Mouse (Mus musculus) heart, adult 18-20 months (tissue): ENCODE data around the gene Scin. TPM values are rescaled to one million over a fixed set of nuclear protein-coding genes. Genes with fewer than 3 reads are reported as not detected.
A peak's percentile ranks its signal among the peaks of the same experiment; 100 is the strongest.
"Not testable (repeated sequence)": the region's sequence is repeated elsewhere in the genome, so short reads cannot be mapped to it uniquely, and the experiment has no call there.

Experiments
- DNase-seq, 2 experiments: peaks; one replicate each; pipeline ENCODE4 v3.0.0; 2021 to 2022; ENCODE audit warnings: mixed read lengths in 1 of 2
- long read RNA-seq, 2 experiments: library from polyadenylated mRNA; stranded (forward); transcript quantifications; one replicate each; pipeline ENCODE4 v2.0.0; 2021
- total RNA-seq, 2 experiments: library from RNA; stranded (reverse); gene quantifications; 2 replicates each; pipeline ENCODE4 v1.2.3; 2021

Gene Scin
- total RNA-seq = 1 to 10 TPM; 2.0 to 2.2 TPM
- long read RNA-seq, experiment 1, partial matches to known transcripts = 0 of 1 reads
- long read RNA-seq, experiment 1, other reads (novel, unspliced or antisense) = 1 of 1 reads
- long read RNA-seq, experiment 2 = 0 reads

DNA sequence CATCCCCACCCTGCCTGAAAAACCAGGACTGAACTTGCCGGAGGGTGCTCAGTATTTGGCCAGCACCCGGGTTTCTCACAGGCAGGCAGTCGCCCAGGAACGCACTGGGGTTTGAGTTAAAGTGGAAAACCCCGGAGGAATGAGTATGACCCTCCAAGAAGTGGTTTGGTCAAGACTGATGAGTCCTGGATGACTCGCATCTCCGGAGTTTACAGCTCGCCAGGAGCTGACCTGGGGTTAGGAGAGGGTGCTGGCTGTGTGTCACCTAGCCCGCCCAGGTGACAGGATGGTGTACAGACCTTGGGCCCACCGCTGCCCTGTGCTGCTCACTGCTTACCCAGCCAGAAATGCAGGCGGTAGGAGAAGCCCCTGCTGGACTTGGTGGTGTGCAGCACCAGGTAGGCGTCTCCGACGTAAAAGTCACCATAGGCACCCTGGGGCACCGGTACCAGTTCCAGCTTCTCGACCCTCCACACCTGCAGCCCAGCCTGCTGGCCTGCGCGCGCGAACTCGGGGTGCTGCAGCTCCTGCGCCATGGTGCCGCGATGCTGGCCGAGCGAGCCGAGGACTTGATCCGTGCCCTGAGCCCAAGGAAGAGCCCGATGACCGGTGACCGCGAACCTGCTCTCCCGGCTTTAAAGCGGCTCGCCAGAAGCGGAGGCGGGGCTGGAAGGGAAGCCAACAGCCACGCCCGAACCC, at the start of gene Scin:
Gene Scin, minus strand, starts transcription at position 656 of the 699 bp plus-strand sequence.
- DNase-seq = peak; percentile 11 to 31

DNA sequence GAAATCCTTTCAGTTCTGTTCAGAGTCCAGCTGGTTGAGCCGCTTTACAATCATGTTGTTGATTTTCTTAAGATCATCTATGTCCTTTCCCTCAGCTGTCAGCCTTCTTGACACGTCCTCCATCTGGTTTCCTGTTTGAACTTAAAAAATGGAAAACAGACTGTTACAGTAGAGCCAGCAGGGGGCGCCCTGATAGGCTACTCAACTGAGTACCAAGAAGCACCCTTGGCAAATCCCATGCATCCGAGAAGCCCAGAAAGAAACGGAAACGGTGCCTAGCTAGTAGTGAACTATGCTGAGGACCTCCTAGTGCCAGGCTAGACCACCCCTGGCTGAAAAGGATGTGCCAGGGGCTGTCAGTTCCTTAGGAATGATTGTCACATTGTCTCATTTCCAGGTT, 43.1 kb upstream of the Scin start:
- peak; percentile 24 to 58 for DNase-seq

DNA sequence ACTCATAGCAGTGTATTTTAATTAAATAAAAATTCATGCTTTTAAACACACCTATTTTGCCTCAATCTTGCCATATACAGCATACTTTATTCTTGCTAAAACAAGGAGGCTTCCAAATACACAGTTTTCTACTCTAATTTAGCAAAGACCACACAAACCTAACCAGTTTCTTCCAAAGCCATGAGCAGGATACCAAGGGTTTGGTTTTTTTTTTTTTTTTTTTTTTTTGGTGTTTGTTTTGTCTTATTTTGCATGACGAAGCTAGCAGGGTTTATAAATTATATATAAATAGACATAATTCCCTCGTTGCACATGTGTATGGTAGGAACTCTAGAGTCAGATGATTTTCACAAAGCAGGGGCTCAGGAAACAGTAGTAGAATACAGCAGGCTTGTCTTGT, 42.1 kb upstream of the Scin start:
- DNase-seq = no peak

DNA sequence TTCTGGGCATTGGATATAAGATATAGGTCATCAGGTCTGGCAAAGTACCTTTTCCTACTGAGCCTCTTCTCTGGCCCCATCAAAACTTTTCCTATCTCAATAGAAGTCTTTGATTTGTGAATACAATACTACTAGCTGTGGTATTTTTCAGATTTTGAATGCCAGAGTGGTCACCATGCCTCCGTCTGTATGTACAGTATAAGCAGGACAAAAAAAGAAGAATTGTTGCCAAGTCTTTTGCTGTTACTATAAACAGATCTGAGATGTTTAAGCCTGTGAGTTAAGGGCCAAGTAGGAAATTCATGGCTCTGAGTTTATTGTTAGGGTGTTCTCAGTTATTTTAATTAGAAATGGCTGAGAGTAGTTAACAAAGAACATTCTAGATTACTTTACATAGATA, 41.1 kb upstream of the Scin start:
- DNase-seq = not testable (repeated sequence)

DNA sequence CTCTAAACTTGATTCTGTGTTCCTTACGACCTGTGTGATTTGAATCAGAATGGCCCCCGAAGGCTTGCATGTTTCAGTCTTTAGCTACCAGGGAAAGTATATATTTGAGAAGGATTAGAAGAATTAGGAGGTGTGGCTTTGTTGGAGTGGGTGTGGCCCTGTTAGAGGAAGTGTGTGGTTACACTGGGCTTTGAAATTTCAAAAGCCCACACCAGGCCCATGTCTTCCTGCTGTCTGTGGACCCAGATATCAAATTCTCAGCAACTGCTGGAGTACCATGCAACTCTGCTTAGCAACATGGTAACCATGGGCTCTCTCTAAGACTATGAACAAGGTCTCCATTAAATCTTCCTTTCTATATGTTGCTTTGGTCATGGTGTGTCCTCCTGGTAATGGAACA, 37.6 kb upstream of the Scin start:
- DNase-seq = no peak

DNA sequence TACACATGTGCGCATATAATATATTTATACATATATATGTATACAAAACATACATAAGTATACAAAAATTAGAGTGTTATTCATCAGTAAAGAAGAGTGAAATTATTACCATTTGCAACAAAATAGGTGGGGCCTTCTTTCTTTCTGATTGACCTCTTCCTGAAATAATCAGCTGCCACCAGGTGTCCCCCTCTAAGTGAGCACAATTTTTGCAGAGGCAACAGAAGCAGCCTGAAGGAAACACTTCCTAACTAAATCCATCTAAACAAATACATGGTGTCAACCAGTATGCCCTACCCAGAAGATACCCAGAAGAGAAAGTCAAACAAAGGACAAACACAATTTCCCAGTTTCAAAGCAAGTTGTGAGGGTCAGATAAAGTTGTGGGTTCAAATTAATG, 35.6 kb upstream of the Scin start:
- DNase-seq = no peak

DNA sequence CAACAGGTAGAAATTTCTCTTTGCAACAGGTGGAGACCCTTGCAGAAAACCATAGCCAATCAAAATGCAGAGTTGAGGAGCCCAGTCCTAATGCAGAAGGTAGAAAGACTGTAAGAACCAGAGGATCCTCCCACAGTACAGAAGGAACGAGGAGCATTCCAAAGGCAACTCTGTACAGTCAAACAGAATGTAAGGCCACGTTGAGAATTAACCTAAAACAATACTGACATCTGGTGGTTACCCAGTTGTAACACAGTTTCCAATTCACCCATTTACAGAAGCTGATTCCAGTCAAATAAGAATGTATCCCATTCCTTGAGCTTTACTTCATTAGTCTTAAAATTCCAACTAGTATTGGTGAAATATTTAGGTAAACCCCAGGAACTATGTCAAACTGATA, 30.6 kb upstream of the Scin start:
- DNase-seq = peak; percentile 8 to 45

DNA sequence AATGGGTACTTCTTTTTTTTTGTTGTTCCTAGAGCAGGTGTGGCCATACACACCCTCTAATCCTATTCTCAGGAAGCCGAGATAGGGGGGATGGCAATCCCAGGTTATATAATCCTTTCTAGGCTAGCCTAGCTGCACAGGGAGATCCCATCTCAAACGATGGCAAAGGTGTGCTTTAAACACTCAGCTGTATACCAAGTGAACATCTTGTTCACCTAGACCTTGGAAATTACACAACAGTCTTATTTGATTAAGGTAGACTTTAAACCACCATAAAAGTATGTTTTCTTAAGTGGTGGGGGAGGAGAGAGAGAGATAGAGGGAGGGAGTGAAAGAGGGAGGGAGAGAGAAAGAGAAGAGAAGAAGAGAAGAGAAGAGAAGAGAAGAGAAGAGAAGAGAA, 26.7 kb upstream of the Scin start:
- no peak for DNase-seq

DNA sequence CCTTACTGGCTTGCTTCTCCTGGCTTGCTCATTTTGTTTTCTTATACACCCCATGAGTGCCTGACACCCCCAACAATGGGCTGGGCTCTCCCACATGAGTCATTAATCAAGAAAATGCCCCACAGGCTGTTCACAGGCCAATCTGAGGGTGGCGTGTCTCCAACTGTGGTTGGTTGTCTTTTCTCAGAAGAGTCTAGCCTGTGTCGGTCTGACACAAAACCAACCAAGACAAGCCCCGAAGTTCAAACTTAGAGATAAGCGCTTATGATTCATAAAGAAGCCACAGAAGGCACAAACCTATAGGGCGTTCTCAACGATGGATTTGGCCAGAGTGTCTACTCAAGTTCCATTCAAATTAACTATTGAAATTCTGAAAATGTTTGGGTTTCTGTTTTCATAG, 20.2 kb upstream of the Scin start:
- no peak for DNase-seq

DNA sequence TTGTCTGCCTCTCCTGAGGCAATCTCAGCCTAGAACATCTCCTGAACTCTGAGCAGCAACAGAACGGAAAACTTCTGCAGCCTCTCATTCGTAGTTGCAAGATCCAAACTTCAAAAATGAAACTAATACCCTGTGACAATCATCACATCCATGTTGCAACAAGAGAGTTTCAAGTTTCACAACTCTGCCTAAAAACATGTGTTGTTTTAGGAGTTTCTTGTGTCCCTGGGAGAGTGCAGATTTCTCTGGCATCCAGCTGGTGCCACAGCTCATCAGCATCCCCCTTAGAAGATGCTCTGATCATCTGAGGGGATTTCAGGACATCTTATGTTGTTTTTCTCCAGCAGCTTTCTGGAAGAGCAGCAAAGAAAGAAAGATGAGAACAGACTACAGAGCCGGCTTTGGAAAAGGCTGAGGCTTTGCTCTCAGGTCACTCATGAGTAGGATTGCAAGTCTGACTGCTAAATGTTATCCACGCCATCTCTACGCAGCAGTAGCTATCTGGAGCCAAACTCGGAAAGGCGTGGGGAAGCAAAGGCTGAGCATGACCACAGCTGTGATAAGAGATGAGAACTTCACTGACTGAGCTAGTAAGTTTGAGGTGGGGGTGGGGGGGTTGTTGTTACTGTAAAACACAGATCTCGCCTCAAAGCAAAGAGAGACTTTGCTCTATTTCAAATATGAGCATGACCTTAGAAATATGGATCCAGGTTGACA, 18.5 kb upstream of the Scin start:
- no peak for DNase-seq

DNA sequence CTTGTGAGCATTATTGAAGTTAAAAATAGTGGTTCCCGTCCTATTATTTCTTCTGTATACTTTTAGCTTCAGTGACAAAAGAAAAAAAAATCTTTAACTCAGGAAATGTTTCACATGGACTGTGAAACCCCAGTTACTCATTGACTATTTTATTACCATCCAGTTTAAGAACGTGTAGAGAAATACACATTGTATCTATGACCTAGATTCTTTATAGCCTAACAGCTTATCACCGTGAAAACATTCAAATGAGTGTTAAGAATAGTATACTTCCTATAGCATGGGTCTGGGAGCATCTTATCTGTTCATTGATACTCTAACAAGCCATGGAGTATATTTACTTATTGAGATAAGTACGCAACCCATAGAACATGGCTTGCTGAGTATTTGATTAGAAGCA, 13.3 kb upstream of the Scin start:
- no peak for DNase-seq

DNA sequence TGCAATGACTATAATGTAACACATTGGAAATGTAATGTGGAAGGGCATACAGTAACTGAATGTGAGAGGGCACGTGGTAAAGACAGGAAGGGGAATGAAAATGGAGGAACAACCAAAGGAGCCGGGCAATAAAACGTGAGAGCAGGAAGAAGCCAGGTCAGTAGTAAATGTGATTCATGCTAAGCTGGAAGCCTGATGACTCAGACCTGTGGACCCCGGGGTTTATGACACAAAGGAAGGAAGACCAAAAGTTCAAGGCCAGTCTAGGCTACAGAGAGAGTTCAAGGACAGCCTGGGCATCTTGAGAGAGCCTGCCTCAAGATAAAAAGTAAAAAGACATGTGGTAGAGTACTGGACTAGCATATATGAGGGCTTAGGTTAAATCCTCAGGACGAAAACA, 12.5 kb upstream of the Scin start:
- DNase-seq = no peak

DNA sequence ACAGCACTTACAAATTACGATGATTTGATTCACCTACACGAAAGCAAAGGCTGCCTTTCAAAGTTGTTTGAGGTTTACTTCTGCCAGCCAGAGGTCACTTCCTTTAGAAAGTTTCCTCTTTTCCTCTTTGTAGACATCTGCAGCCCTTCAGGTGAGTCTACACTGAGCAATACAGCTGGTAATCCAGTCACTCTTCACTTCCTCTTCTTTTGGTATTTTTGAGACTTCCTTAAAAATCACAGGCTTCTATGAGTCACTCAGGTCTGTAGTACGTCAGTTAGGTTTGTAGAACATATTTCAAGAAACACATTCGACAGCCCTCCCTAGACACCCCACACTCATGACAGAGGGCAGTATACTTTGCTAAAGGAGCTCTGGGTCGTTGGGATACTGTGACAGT, 6.7 kb upstream of the Scin start:
- no peak for DNase-seq

DNA sequence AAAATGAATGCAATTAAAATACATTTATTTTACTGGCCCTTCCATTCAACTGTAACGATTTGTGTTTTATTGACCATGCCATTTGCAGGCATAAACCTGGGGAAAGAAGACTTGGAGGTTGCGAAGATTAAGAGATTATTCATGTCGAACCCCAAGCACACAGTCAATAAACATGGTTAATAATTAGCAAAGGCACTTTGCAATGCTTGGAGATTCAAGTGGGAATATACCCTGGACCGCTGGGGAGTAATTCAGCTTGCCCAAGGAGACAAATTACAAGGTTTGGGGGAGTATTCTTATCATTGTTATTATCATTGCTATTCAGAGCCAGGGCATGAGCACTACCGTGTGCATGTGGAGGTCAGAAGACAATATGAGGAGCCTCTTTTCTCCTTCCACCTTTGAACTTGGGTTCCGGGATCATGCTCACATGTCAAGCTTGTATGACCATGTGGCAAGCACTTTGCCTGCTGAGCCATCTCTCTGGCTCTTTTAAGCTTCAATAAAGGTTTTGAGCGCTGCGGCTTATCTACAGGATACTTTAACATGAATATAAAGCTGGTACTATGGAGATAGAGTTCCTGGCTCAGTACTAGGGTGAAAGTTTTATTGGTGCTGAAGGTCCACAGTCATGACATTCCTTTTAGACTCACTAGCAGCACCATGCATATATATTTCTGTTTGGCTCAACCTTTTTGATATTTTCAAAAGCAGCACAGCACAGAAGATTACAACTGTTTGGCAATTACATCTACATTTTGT, 5.6 kb upstream of the Scin start:
- no peak for DNase-seq

DNA sequence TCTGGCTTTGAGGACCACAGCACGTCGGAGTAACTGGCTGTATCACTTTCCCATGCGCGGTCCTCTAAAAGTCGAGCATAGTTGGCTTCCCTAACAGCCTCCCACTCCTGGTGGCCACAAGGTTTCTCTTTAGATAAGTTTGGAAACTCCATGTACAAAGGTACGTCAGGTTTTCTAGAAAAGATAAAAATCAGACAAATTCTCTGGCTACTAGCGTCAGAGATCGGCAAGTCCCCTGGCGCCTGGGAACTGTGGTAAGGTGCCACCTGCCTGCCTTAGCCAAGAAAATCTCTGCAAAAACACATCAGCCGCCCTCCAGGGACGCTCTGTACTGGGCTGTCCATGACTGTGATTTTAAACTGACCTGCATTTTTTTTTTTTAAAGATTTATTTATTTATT, 501 bp upstream of the Scin start:
- no peak for DNase-seq

DNA sequence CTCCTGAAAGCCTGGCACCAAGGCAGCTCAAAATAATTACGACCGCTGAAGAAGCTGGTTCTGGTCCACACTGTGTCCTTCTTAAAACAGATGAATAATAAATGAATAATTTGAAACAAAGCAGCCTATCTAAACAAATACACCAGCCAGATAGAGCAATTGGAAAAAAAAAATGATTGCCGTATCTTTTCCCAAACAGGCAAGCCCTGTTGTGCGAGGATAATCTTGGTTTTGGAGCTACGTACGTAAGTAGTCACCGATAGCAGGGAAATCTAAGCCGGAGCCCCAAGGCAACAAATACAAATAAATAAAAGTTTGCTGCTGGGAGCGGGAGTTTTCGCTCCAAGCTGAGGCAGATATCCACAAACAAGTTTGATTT, 845 bp downstream of the Scin start:
- no peak for DNase-seq

DNA sequence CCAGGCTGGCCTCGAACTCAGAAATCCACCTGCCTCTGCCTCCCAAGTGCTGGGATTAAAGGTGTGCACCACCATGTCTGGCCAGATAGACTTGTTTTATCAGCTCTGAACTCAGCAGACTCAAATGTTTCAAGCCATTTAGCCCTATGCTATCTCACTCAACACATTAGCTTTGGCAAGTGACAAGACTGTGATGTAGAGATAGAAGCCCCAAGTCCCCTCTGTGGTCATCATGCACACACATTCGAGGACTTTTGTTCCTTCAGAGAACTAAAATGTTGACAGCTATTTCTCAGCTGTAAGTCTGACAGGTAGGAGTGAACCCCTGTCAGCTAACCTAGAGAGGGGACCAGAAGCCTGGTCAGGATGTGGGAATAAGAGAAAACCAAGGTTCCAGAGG, 15.2 kb downstream of the Scin start:
- no peak for DNase-seq

DNA sequence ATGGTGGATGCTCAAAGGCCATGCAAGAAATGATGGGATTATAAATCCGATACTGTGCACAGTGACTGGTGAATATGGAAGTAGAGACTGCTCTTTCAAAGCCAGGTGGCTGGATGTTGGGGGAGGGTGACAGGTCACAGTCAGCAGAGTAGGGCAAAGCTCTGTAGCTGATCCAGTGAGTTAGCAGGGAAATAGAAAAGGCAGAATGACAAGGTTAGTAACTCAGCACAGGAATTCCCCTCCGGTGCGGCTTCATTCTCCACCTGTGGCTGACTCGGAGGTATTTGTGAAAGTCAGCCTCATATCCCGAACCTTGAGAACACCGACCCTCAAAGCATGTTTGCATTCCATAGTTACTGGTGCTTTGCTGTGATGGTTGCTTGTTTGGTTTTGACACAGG, 17.0 kb downstream of the Scin start:
- DNase-seq = no peak

DNA sequence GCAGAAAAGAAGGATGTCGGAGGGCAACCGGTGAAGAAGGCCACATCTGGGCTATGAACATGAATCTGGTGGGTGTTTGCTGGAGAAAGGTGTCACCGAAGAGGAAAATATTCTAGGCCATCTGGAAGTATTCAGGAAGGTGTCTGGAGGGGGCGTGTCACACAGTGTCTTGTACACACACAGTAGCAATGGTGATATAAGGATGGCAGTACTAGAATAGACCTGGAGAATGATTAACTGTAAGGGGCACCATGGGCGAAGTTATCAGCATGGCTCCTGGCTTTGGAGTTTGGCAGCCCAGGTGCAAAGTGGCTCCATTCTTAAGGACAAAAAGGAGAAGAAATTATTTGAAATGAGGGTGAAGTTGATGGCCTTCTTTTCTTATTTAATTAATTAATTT, 17.8 kb downstream of the Scin start:
- no peak for DNase-seq

DNA sequence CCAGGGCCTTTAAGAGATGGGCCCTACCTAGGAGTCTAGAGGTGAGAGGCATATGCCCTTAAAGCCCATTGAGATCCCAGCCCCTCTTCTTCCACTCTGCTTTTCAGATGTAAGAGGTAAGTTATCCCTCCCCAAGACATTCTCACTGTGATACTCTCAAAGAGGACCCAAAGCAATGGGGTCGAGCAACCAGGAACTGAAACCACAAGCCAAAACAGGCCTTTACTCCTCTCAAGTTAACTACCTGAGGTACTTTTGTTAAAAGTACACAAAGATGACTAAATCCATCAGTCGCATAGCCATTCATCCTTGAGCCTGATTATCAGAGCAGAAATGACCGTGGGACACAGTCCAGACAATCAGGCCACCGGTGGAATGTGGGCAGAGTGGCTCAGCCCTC, 19.1 kb downstream of the Scin start:
- no peak for DNase-seq

DNA sequence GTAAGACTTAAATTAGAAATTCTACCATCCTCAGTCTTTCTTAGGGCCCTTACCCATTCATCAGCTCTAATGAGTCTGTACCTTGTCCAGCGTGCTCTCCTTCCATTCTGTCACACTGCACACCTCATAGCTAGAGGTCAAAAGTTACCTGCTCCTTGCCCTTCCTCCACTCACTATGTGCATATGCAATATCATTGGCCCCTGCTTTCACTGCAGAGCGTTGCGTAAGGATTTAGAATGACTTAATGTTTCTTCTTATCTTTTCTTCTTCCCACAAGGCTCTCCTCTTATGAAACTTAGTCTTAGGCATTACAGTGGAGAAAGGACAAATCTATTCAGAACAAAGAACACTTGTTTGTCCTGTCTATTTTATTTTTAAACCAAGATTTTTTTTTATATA, 20.0 kb downstream of the Scin start:
- DNase-seq = no peak

DNA sequence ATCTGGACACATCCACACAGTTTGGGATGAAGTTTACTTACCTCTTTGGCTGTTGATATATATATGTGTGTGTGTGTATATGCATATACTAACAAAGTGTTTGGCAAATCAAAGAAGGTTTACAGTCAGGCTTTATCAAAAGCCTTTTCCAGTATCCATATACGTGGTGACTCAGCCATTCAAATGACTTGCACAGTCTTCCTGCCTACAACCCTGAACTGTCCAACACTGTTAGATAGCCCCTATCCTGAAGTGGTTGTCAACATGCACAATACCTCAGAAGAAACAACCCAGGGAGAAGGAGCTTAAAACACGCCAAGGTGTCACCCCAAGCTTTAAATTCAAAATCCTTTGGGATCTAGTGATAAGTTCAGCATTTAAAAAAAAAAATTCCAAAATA, 20.4 kb downstream of the Scin start:
- no peak for DNase-seq

DNA sequence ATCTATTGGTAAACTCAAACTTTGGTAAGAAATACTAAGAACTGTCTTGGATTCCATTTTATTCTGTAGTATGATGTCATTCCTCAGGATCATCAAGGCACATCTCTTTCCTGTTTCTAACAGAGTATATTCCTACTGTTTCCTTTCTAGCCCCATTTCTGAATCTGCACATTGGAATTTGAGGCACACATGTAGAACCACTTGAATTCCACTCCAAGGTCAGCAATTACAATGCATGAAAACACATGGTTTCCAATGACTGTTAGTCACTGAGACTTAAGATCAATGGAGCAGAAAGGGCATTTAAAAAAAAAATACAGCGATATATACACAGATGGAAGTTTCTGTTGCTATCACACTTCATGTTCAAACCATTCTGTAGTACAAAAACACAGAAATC, 24.8 kb downstream of the Scin start:
- no peak for DNase-seq
